Mouse (Mus musculus) C2C12 (cell line): ENCODE results near the gene Il1rap.

ENCODE experiments used
- CTCF ChIP-seq: IDR thresholded peaks from one replicate; pipeline ENCODE4 v1.5.1; 2011; ENCODE audit not compliant: control insufficient read depth, insufficient read depth, insufficient read length
- FOSL1 ChIP-seq: IDR thresholded peaks from one replicate; pipeline ENCODE4 v1.8.0; 2011; ENCODE audit warnings: mild to moderate bottlenecking, low read length; ENCODE audit not compliant: poor library complexity, insufficient read depth, severe bottlenecking
- MAX ChIP-seq: IDR thresholded peaks from one replicate; pipeline ENCODE4 v1.6.1; 2011; ENCODE audit warnings: mild to moderate bottlenecking, control low read depth
- MYOD1 ChIP-seq: IDR thresholded peaks from one replicate; pipeline ENCODE4 v1.6.1; 2011; ENCODE audit warnings: low read depth; ENCODE audit not compliant: control insufficient read depth, insufficient read length
- USF1 ChIP-seq: IDR thresholded peaks from one replicate; pipeline ENCODE4 v1.6.1; 2011; ENCODE audit warnings: low read depth, mild to moderate bottlenecking, control low read depth, moderate library complexity

DNA sequence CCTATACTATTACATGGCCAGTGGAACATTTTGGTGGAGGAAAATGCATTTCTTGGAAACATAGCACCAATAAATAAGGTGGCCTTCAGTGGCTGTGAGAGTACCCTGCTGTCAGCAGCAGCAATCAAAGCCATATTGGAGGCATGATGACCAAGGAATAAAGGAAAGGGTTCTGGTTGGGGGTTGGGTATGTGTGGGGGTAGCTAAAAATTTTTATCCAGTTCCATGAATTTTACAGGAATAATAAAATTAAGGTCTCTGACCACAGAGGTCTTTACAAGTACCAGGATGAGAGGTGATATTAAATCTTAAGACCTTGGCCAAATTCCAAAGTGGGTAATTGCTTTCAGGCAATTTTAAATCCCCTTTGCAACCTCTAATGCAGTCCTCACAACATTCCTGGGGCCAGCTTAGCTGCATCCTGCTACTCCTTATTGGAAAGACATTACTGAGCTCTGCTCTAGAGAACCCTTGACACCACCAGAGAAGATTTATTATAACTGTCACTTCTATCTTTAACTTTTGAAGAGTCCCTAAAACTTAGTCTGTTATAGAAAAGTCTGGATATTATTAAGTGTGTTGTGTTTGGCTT is 12.0 kb upstream of the Il1rap start:
- no peak for TF ChIP-seq CTCF
- no peak for TF ChIP-seq USF1
- no peak for TF ChIP-seq MAX
- TF ChIP-seq FOSL1, result no peak
- TF ChIP-seq MYOD1, result no peak
